Mouse (Mus musculus) bone marrow, adult 2 months (tissue): ENCODE measurements around the gene Borcs5.

Source experiments
- CTCF ChIP-seq: fragments of 200-500 bp; IDR thresholded peaks from 2 replicates; pipeline ENCODE4 v1.5.1; 2011; ENCODE audit warnings: low read length, control low read depth; ENCODE audit not compliant: control insufficient read depth, insufficient read depth
- POLR2A ChIP-seq: fragments of 200-500 bp; IDR thresholded peaks from 2 replicates; pipeline ENCODE4 v1.6.1; 2011; ENCODE audit warnings: low read depth, mild to moderate bottlenecking, control low read depth, low read length, borderline replicate concordance; ENCODE audit not compliant: control insufficient read depth

- TF ChIP-seq POLR2A (no peak), CTCF (no peak)
Observed at GRCm38 (mm10) chr6:134710020-134710419, 70.7 kb downstream of the Borcs5 start.
